Mouse (Mus musculus) hindbrain, embryonic 16.5 days (tissue): ENCODE data around the gene Phykpl. TPM values are rescaled to one million over a fixed set of nuclear protein-coding genes. Genes with fewer than 3 reads are reported as not detected.

ENCODE experiments used
- ATAC-seq: fragments of 200-750 bp; cut with Nextera tagmentation; 2 replicates; pipeline ENCODE4 v1.8.0; 2017; ENCODE audit warnings: moderate TSS enrichment, moderate library complexity
- H3K27ac ChIP-seq: fragments of 300-500 bp; sonication (generic); 2 replicates; pipeline ENCODE4 v1.5.1; 2014; ENCODE audit warnings: low read depth, mild to moderate bottlenecking, control low read depth, low read length, moderate library complexity
- H3K27me3 ChIP-seq: fragments of 300-500 bp; sonication (generic); replicated peaks from 2 replicates; pipeline ENCODE4 v1.6.1; 2014; ENCODE audit warnings: low read length; ENCODE audit not compliant: control insufficient read depth, insufficient read depth
- H3K36me3 ChIP-seq: fragments of 300-500 bp; sonication (generic); 2 replicates; pipeline ENCODE4 v1.6.1; 2014; ENCODE audit warnings: mild to moderate bottlenecking, low read length, moderate library complexity, mixed read lengths; ENCODE audit not compliant: control insufficient read depth, insufficient read depth
- H3K4me1 ChIP-seq: fragments of 300-500 bp; sonication (generic); 2 replicates; pipeline ENCODE4 v1.6.1; 2014; ENCODE audit warnings: low read depth, low read length; ENCODE audit not compliant: control insufficient read depth, insufficient read depth
- H3K4me2 ChIP-seq: fragments of 300-500 bp; sonication (generic); 2 replicates; pipeline ENCODE4 v1.6.1; 2014; ENCODE audit warnings: mild to moderate bottlenecking, low read length, control low read depth, moderate library complexity
- H3K4me3 ChIP-seq: fragments of 300-500 bp; sonication (generic); 2 replicates; pipeline ENCODE4 v1.5.1; 2014; ENCODE audit warnings: mild to moderate bottlenecking, low read length, control low read depth, moderate library complexity
- H3K9ac ChIP-seq: fragments of 300-500 bp; sonication (generic); 2 replicates; pipeline ENCODE4 v1.6.1; 2014; ENCODE audit warnings: low read depth, mild to moderate bottlenecking, control low read depth, low read length, moderate library complexity
- H3K9me3 ChIP-seq: fragments of 300-500 bp; sonication (generic); 2 replicates; pipeline ENCODE4 v1.6.1; 2014; ENCODE audit warnings: mild to moderate bottlenecking, low read length, moderate library complexity; ENCODE audit not compliant: control insufficient read depth
- WGBS: fragments of 180-500 bp; shearing (Covaris S2); extraction: QIAGEN DNeasy Blood & Tissue Kit; methylation state at CpG from one replicate; pipeline ENCODE4 v1.1.7; 2014; 5-methylcytosine and 5-hydroxymethylcytosine counted together
- polyA plus RNA-seq: library from polyadenylated mRNA; unstranded; fragments of >200 nt; fragmentation: Nextera tagmentation; extraction: Ambion mirVana; gene quantifications from 2 replicates; pipeline ENCODE4 v1.2.1, GENCODE M21; 2015

Gene Phykpl
- polyA plus RNA-seq, 1 experiment from 2014 or later, result 9.2 TPM

GRCm38 (mm10) chr11:51649889-51650199, 65.3 kb downstream of the Phykpl start:
- Histone ChIP-seq H3K4me1 (peaks cover 24% of the 10 kb centered on the region), H3K27ac (no peak overlapping the region), H3K36me3 (0 out of 2 replicates have a peak, but pooled peaks cover 3% of the 10 kb centered on the region), H3K27me3 (no peaks in the 10 kb centered on the region), H3K4me2 (peak overlapping the region; percentile 93), H3K9me3 (no peaks in the 10 kb centered on the region), H3K9ac (peak overlapping the region; percentile 85), H3K4me3 (peak overlapping the region; percentile 75)
- no peak; the same call in 1 of the 2 replicates for ATAC-seq
- WGBS, result 3% methylated on average over 7 of the region's 7 CpGs

DNA sequence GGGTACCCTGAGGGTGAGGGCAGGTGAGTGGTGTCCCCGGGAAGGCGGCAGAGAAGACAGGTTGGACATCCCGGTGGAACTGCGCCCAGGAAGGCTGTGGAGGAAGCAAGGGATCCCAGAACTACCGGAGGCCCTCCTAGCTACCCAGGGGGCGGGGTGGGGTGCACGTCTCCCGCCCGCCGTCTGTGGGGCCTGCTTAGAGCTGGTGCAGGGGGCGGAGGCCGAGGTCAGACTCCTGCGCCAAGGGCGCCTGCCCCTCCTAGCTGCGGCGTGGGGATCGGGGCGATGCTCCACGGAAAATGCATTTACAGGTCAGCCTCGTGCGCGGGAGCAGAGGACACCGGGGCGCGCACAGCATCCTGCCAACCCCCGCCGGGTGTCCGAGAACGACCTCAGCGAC, 65.7 kb downstream of the Phykpl start:
- peak; percentile 2; the same call in 1 of the 2 replicates for ATAC-seq
- Histone ChIP-seq H3K9ac (peak overlapping the region; percentile 85), H3K4me1 (peaks cover 23% of the 10 kb centered on the region), H3K9me3 (no peaks in the 10 kb centered on the region), H3K36me3 (0 out of 2 replicates have a peak, but pooled peaks cover 3% of the 10 kb centered on the region), H3K4me2 (peak overlapping the region; percentile 93), H3K4me3 (peak overlapping the region; percentile 75), H3K27me3 (no peaks in the 10 kb centered on the region), H3K27ac (peak overlapping the region; percentile 65)
- WGBS, result under 1% methylated on average over 25 of the region's 30 CpGs

GRCm38 (mm10) chr11:51650691-51651515, 66.3 kb downstream of the Phykpl start, which contains the start of the genes N4bp3 and D930048N14Rik:
Gene N4bp3 (minus strand): TSS chr11:51650842.
Gene D930048N14Rik (plus strand): TSS chr11:51650954.
- WGBS, result 1% methylated on average over 54 of the region's 70 CpGs
- peak; percentile 83 for ATAC-seq
- peak within 1 kb of the TSS; percentile 93 for H3K4me2 ChIP-seq
- peak within 1 kb of the TSS; percentile 75 for H3K4me3 ChIP-seq
- no peaks in the 10 kb centered on the region for H3K27me3 ChIP-seq
- no peaks in the 10 kb centered on the region for H3K9me3 ChIP-seq
- peak within 1 kb of the TSS; percentile 65 for H3K27ac ChIP-seq
- no peaks in the 10 kb centered on the region for H3K36me3 ChIP-seq
- H3K9ac ChIP-seq, result peak within 1 kb of the TSS; percentile 85
- peaks cover 21% of the 10 kb centered on the region for H3K4me1 ChIP-seq

- Histone ChIP-seq H3K4me2 (no peak overlapping the region), H3K27me3 (no peaks in the 10 kb centered on the region), H3K36me3 (no peaks in the 10 kb centered on the region), H3K9ac (no peak overlapping the region), H3K4me1 (peaks cover 21% of the 10 kb centered on the region), H3K9me3 (no peaks in the 10 kb centered on the region), H3K27ac (no peak overlapping the region), H3K4me3 (no peak overlapping the region)
- WGBS, result 95% methylated on average over 4 of the region's 4 CpGs
- no peak for ATAC-seq
Observed at GRCm38 (mm10) chr11:51652889-51653418, 68.4 kb downstream of the Phykpl start.

GRCm38 (mm10) chr11:51653736-51654135, 69.2 kb downstream of the Phykpl start:
- H3K4me3 ChIP-seq, result no peak overlapping the region
- H3K9ac ChIP-seq, result no peak overlapping the region
- no peaks in the 10 kb centered on the region for H3K36me3 ChIP-seq
- peaks cover 15% of the 10 kb centered on the region for H3K4me1 ChIP-seq
- no peak for ATAC-seq
- no peak overlapping the region for H3K27ac ChIP-seq
- no peaks in the 10 kb centered on the region for H3K27me3 ChIP-seq
- no peaks in the 10 kb centered on the region for H3K9me3 ChIP-seq
- no peak overlapping the region for H3K4me2 ChIP-seq
- WGBS, result 93% methylated on average over 6 of the region's 6 CpGs

Other genes with a start within 250 kb of the Phykpl start
- gene Hnrnpab, start 22.1 kb downstream of the Phykpl start, polyA plus RNA-seq, result 221 and 253 TPM in 2 replicates
- gene Nhp2, start 35.0 kb downstream of the Phykpl start, polyA plus RNA-seq, result 98.4 and 103 TPM in 2 replicates
- 79.8 and 82.2 TPM in 2 replicates for gene Rmnd5b, start 51.1 kb downstream of the Phykpl start, polyA plus RNA-seq
- 31.1 and 34.1 TPM in 2 replicates for gene N4bp3, start 66.1 kb downstream of the Phykpl start, polyA plus RNA-seq
- 1.4 and 1.8 TPM in 2 replicates for gene D930048N14Rik, start 66.2 kb downstream of the Phykpl start, polyA plus RNA-seq
- 90.0 and 106 TPM in 2 replicates for gene 0610009B22Rik, start 104.1 kb downstream of the Phykpl start, polyA plus RNA-seq
- 12.0 and 15.0 TPM in 2 replicates for gene Sec24a, start 178.9 kb downstream of the Phykpl start, polyA plus RNA-seq
- gene Sar1b, start 178.9 kb downstream of the Phykpl start, polyA plus RNA-seq, result 207 and 222 TPM in 2 replicates